Mouse (Mus musculus): ENCODE data around the gene Olfr1065.
"Not testable (repeated sequence)": the region's sequence is repeated elsewhere in the genome, so short reads cannot be mapped to it uniquely, and the experiment has no call there.

The Olfr1065 gene

DNA sequence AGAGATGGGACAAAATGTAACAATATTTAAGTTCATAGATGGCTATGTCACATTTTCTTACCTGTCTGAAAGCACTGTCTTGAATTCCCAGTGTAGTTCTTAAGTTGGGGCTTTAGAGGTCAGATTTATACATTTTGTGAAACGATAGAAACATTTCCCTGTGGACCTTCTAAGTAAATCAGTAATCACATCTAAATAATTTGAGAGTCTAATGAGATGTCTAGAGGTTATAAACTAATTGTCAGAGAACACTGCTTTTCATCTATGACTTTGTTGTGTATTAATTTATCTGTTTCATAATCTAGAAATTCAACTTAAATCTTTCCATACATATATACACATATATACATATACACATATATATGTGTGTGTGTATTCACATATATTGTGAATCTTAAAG is at the start of gene Olfr1065:
TSS of gene Olfr1065 (minus strand) at position 101 of the 400 bp plus-strand sequence.
- not testable (repeated sequence) for DNase-seq

DNA sequence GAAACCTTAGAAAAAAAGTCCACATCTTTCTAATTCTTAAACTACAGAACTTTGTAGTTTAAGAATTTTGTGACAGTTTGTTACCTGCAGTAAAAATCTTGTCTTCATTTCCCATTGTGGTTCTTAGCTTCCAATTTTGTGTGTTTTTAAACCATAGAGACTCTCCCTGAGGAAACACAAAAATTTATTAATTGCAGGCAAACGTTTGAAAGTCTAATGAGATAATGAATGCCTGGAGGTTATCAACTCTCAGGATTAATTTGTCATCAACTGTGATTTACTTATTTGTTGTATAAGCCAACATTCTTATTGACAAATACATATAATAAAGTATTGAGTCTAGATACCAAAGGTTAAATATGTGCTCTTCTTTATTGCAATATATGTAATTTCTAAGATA is 36.9 kb upstream of the Olfr1065 start, which contains the start of gene Olfr228:
TSS of gene Olfr228 (minus strand) at position 101 of the 400 bp plus-strand sequence.
- no peak for DNase-seq

DNA sequence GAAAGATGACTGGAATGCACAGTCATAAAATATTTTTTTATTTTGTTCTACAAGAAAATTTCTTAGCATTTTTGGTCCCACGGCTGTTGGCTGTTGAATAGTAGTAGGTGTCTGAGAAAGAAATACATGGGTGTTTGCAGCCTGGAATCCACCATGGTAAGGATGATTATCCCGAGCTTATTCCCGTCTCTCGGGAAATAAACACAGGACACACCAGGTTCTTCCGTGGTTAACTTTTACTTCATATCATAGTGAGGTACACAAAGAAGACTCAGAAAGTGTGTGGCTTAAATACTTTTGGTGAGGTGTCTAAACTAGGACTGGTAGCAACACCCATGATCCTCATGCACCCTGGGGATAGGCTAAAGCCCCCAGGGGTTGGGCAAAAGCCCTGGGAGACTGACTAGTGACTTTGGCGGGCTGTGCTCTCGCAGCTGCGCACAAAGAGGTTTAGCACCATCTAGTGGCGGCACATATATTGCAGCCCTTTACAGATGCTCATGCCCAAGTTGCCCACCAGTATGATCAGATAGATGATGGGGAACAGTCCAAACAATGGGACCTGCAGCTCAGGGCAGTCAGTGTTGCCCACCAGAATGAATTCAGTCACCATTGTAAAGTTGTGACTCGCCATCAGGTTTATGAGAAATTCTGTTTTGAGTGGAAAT is 14.2 kb upstream of the Olfr1065 start:
- DNase-seq: peak; percentile 68 to 74

DNA sequence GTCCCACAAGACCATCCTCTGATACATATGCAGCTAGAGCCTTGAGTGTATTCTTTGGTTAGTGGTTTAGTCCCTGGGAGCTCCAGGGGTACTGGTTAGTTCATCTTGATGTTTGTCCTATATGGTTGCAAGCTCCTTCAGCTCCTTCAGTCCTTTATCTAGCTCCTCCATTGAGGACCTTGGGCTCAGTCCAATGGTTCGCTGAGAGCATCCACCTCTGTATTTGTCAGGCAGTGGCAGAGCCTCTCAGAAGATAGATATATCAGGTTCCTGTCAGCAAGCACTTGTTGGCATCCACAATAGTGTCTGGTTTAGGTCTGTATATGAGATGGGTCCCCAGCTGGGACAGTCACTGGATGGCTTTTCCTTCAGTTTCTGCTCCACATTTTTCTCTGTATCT is 10.0 kb upstream of the Olfr1065 start:
- no peak for DNase-seq

DNA sequence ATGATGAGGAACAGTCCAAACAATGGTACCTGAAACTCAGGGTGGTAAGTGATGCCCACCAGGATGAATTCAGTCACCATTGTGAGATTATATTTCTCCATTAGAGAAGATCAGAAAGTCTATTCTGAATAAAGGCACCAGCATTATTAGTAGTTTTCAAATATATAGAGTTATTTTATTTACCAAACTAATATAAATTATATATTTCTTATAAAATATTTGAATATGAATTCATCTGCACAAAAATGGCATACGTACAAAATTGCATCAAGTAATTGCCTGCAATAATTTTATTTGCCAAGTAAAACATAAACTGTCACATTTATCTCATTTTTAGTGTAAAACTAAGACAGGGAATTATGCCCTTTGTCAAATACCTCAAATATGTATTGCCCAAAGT is 5.8 kb upstream of the Olfr1065 start, which contains the start of gene Olfr1066:
TSS of gene Olfr1066 (minus strand) at position 101 of the 400 bp plus-strand sequence.
- DNase-seq: no peak

DNA sequence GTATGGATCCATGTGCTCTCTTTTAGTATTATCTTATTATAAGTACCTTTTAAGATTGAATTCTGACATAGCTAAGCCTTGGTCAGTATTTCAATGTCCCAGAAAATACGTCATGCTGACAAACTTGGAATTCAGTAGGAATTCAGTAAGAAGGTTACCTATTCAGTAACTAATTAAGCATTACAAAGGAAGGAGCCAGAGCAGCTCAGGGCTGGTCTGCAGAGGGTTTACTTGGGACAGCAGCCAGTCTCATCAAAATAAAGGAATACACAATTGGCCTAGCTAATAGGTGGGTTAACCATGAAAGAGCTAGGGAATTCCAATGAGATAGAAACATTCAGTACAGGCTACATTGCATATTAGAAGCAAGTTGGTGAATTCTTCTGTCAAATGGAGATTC is 8.3 kb downstream of the Olfr1065 start:
- not testable (repeated sequence) for DNase-seq

DNA sequence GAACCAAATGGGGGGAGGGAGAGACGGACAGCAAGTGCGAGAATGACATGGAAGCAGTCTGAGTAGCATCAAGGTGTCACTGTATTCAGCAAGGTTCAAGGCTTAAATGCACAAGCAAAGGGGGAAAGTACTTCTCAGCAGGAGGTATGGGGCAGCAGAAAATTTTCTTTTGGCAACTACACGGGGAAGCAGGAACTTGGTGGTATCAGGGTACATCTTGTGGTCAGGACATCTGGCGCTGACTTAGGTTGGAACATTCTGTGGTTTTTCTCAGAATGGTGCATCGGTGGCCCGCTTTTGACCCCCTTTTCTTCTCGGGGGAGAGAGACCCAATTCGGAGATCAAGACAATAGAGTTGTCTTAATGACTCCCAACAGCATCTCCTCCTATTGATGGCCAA is 21.9 kb downstream of the Olfr1065 start:
- DNase-seq: not testable (repeated sequence)

DNA sequence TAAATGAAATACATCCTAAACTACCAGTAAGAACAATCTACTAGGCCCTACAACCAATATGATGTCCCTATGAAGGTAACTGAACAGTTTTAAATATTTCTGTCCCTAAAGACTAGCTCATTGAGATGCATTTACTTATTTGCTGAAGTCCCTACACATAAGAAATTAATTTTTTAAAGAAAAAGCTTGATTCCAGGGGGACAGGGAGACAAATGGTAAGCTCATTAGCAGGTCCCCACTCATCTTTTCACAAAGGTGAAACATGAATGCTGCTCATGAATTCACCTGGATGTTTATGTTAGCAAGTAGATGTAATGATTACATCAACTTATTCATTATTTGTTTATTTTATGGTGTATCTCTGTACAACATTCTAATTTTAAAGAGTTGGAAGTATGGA is 23.7 kb downstream of the Olfr1065 start, which contains the start of gene Olfr1062:
TSS of gene Olfr1062 (minus strand) at position 101 of the 400 bp plus-strand sequence.
- not testable (repeated sequence) for DNase-seq

DNA sequence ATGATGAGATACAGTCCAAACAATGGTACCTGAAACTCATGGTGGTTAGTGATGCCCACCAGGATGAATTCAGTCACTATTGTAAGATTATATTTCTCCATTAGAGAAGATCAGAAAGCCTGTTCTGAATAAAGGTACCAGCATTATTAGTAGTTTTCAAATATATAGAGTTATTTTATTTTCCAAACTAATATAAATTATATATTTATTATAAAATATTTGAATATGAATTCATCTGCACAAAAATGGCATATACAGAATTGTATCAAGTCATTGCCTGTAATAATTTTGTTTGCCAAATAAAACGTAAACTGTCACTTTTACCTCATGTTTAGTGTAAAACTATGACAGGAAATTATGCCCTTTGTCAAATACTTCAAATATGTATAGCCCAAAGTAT is 36.4 kb downstream of the Olfr1065 start, which contains the start of gene Olfr1061:
TSS of gene Olfr1061 (minus strand) at position 101 of the 400 bp plus-strand sequence.
- DNase-seq: no peak

DNA sequence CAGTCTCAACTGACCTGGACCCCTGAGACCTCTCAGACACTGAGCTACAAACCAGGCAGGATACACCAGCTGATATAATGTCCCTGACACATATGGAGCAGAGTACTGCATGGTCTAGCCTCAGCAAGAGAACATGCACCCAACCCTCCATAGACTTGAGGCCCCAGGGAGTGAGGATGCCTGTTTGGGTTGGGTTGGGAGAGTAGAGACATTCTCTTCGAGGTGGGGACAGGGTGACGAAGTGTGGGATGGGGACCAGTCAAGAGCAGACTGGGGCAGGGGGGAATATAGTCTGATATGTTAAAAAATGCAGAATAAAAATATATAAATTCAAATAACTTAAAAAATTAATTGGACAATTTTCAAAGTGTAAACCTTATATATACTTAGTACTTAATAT is 55.3 kb downstream of the Olfr1065 start:
- DNase-seq: no peak
